Mouse (Mus musculus) small intestine, adult 2 months (tissue): ENCODE data around the gene Lif.

Experiments used
- CTCF ChIP-seq: fragments of 200-500 bp; IDR thresholded peaks from 2 replicates; pipeline ENCODE4 v1.5.1; 2012; ENCODE audit warnings: low read depth, mild to moderate bottlenecking, control low read depth, inconsistent platforms, low read length, moderate library complexity, mixed read lengths; ENCODE audit not compliant: insufficient replicate concordance, insufficient read length; ENCODE audit errors: extremely low read depth
- POLR2A ChIP-seq: fragments of 200-500 bp; IDR thresholded peaks from 2 replicates; pipeline ENCODE4 v1.6.1; 2012; ENCODE audit warnings: low read depth, mild to moderate bottlenecking, control low read depth, inconsistent platforms, low read length, moderate library complexity

DNA sequence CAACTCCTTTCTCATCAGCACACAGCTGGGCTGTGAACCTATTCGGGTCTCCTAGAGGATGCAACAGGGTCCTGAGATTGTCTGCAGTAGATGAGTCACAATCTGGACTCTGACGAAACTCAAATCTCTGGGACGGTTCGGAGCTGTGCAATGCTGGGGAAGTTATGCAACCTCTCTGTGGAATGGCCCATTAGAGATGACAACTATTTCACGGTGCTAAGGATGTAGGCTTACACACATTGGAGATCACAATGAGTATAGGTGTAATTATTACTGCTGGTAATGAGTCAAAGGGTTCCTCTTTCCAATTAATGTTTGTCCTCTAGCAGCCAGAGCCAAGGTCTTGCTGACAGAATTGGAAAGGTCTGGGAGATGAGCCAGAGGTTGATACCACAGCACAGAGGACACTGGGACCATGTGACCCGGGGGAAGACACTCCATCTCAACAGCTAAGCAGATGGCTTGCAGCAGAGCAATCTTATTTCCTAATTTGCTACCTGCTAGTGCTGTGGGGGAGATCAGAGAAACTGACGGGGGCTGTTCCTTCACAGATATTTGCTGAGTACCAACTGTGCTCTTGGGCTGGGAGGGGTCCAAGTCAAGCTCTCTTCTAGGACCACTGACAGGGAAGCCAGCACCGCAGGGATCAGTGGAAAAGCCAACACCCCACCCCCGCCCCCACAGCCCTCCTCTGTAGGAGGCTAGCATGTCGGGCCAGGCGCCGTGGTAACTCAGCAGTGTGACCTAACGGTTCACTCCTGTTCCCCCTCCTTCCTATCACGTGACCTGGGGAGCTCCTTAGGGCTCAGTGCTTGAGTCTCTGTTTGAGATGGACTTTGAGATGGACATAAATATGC, 37.4 kb downstream of the Lif start:
- TF ChIP-seq CTCF: no peak
- no peak for TF ChIP-seq POLR2A
